Mouse (Mus musculus) MEL (cell line): ENCODE data around the gene Serpinb9. TPM values are rescaled to one million over a fixed set of nuclear protein-coding genes. Genes with fewer than 3 reads are reported as not detected.

Experiments
- DNase-seq: peaks from one replicate; pipeline ENCODE4 v3.0.0; 2011; ENCODE audit warnings: low read depth, low spot score
- H3K27ac ChIP-seq: 2 replicates; pipeline ENCODE4 v1.5.1; 2012; ENCODE audit warnings: low read depth, mild to moderate bottlenecking, control low read depth, low read length, moderate library complexity; ENCODE audit not compliant: control insufficient read depth
- H3K27me3 ChIP-seq, 2 experiments: fragments of 150-350 bp in 1 of 2; sonication (generic) in 1 of 2; 2 replicates each; pipeline ENCODE4 v1.6.1; 2012; ENCODE audit warnings: low read length in 2 of 2, mild to moderate bottlenecking in 2 of 2, improper control_type of control experiment in 1 of 2, moderate library complexity in 1 of 2; ENCODE audit not compliant: insufficient read depth in 2 of 2, control insufficient read depth in 1 of 2
- H3K36me3 ChIP-seq, 2 experiments: 2 replicates each; pipeline ENCODE4 v1.6.1; 2012 to 2014; ENCODE audit warnings: low read length in 2 of 2, improper control_type of control experiment in 1 of 2, inconsistent platforms in 1 of 2, mild to moderate bottlenecking in 1 of 2; ENCODE audit not compliant: insufficient read depth in 2 of 2, control insufficient read depth in 1 of 2
- H3K4me1 ChIP-seq, 2 experiments: fragments of 150-350 bp in 1 of 2; sonication (generic) in 1 of 2; 2 replicates each; pipeline ENCODE4 v1.6.1; 2012; ENCODE audit warnings: low read length in 2 of 2, improper control_type of control experiment in 1 of 2, mild to moderate bottlenecking in 1 of 2; ENCODE audit not compliant: insufficient read depth in 2 of 2, control insufficient read depth in 1 of 2
- H3K4me3 ChIP-seq, 2 experiments: fragments of 150-350 bp in 1 of 2; sonication (generic) in 1 of 2; 2 replicates each; pipeline ENCODE4 v1.5.1; 2012; ENCODE audit warnings: low read depth in 2 of 2, low read length in 2 of 2, mild to moderate bottlenecking in 2 of 2, moderate library complexity in 2 of 2, control low read depth in 1 of 2, improper control_type of control experiment in 1 of 2; ENCODE audit not compliant: control insufficient read depth in 1 of 2, insufficient read depth in 1 of 2
- H3K79me2 ChIP-seq: 2 replicates; pipeline ENCODE4 v1.6.1; 2012; ENCODE audit warnings: mild to moderate bottlenecking, low read length, moderate library complexity; ENCODE audit not compliant: control insufficient read depth, poor library complexity, insufficient read depth
- H3K9ac ChIP-seq: 2 replicates; pipeline ENCODE4 v1.6.1; 2012; ENCODE audit warnings: low read depth, mild to moderate bottlenecking, control low read depth, low read length, moderate library complexity; ENCODE audit not compliant: control insufficient read depth, poor library complexity, severe bottlenecking
- H3K9me3 ChIP-seq: fragments of 150-350 bp; sonication (generic); replicated peaks from 2 replicates; pipeline ENCODE4 v1.6.1; 2012; ENCODE audit warnings: mild to moderate bottlenecking, low read length, improper control_type of control experiment, moderate library complexity; ENCODE audit not compliant: insufficient read depth
- BHLHE40 ChIP-seq: IDR thresholded peaks from 2 replicates; pipeline ENCODE4 v1.6.1; 2012; ENCODE audit warnings: low read depth, mild to moderate bottlenecking, inconsistent platforms, low read length, improper control_type of control experiment, borderline replicate concordance
- CHD1 ChIP-seq: IDR thresholded peaks from 2 replicates; pipeline ENCODE4 v1.6.1; 2012; ENCODE audit warnings: low read depth, mild to moderate bottlenecking, inconsistent platforms, low read length, improper control_type of control experiment
- CHD2 ChIP-seq: IDR thresholded peaks from 2 replicates; pipeline ENCODE4 v1.6.1; 2011; ENCODE audit warnings: low read length, improper control_type of control experiment
- CTCF ChIP-seq, 3 experiments: IDR thresholded peaks in 2 of 3; conservative IDR thresholded peaks in 1 of 3; 2 replicates each; pipeline ENCODE4 v1.5.1; 2011 to 2012; ENCODE audit warnings: low read length in 3 of 3, low read depth in 2 of 3, mild to moderate bottlenecking in 2 of 3, improper control_type of control experiment in 1 of 3, inconsistent platforms in 1 of 3, mixed read lengths in 1 of 3, moderate library complexity in 1 of 3; ENCODE audit not compliant: control insufficient read depth in 1 of 3, insufficient read depth in 1 of 3, poor library complexity in 1 of 3, severe bottlenecking in 1 of 3
- ELF1 ChIP-seq: IDR thresholded peaks from 2 replicates; pipeline ENCODE4 v1.6.1; 2014; ENCODE audit warnings: low read depth, mild to moderate bottlenecking, inconsistent platforms, low read length, improper control_type of control experiment, moderate library complexity
- EP300 ChIP-seq, 2 experiments: IDR thresholded peaks; 2 replicates each; pipeline ENCODE4 v1.6.1; 2011; ENCODE audit warnings: improper control_type of control experiment in 2 of 2, low read length in 2 of 2, low read depth in 1 of 2, mild to moderate bottlenecking in 1 of 2
- ETS1 ChIP-seq: IDR thresholded peaks from 2 replicates; pipeline ENCODE4 v1.6.1; 2012; ENCODE audit warnings: low read depth, mild to moderate bottlenecking, inconsistent platforms, low read length, improper control_type of control experiment, moderate library complexity
- GABPA ChIP-seq: IDR thresholded peaks from 2 replicates; pipeline ENCODE4 v1.6.1; 2012; ENCODE audit warnings: low read depth, mild to moderate bottlenecking, inconsistent platforms, low read length, improper control_type of control experiment, moderate library complexity
- KAT2A ChIP-seq: conservative IDR thresholded peaks from 2 replicates; pipeline ENCODE4 v1.6.1; 2012; ENCODE audit warnings: low read depth, low read length, improper control_type of control experiment, inconsistent platforms
- MAFK ChIP-seq: IDR thresholded peaks from 2 replicates; pipeline ENCODE4 v1.6.1; 2011; ENCODE audit warnings: low read depth, mild to moderate bottlenecking, low read length, improper control_type of control experiment, borderline replicate concordance
- MAX ChIP-seq: IDR thresholded peaks from 2 replicates; pipeline ENCODE4 v1.6.1; 2011; ENCODE audit warnings: low read length, improper control_type of control experiment
- MEF2A ChIP-seq: IDR thresholded peaks from 2 replicates; pipeline ENCODE4 v1.6.1; 2014; ENCODE audit warnings: low read depth, mild to moderate bottlenecking, inconsistent platforms, low read length, improper control_type of control experiment; ENCODE audit not compliant: poor library complexity, insufficient replicate concordance, severe bottlenecking; ENCODE audit errors: extremely low read depth
- MYB ChIP-seq: IDR thresholded peaks from 2 replicates; pipeline ENCODE4 v1.6.1; 2011; ENCODE audit warnings: mild to moderate bottlenecking, low read depth, low read length, improper control_type of control experiment
- MYC ChIP-seq: IDR thresholded peaks from 2 replicates; pipeline ENCODE4 v1.6.1; 2011; ENCODE audit warnings: low read depth, mild to moderate bottlenecking, low read length, improper control_type of control experiment, moderate library complexity
- NELFE ChIP-seq: IDR thresholded peaks from 2 replicates; pipeline ENCODE4 v1.6.1; 2011; ENCODE audit warnings: low read depth, low read length, improper control_type of control experiment
- POLR2A ChIP-seq, 2 experiments: IDR thresholded peaks; 2 replicates each; pipeline ENCODE4 v1.6.1; 2011 to 2012; ENCODE audit warnings: low read length in 2 of 2, mild to moderate bottlenecking in 2 of 2, control low read depth in 1 of 2, improper control_type of control experiment in 1 of 2, low read depth in 1 of 2, moderate library complexity in 1 of 2; ENCODE audit not compliant: control insufficient read depth in 1 of 2, insufficient read depth in 1 of 2, poor library complexity in 1 of 2
- POLR2AphosphoS2 ChIP-seq: IDR thresholded peaks from 2 replicates; pipeline ENCODE4 v1.6.1; 2011; ENCODE audit warnings: low read length, improper control_type of control experiment
- RAD21 ChIP-seq: IDR thresholded peaks from 2 replicates; pipeline ENCODE4 v1.6.1; 2011; ENCODE audit warnings: mild to moderate bottlenecking, low read depth, low read length, improper control_type of control experiment
- RCOR1 ChIP-seq: IDR thresholded peaks from 2 replicates; pipeline ENCODE4 v1.6.1; 2012; ENCODE audit warnings: low read depth, mild to moderate bottlenecking, inconsistent platforms, low read length, improper control_type of control experiment
- SMC3 ChIP-seq: IDR thresholded peaks from 2 replicates; pipeline ENCODE4 v1.6.1; 2011; ENCODE audit warnings: low read depth, low read length, improper control_type of control experiment
- TAL1 ChIP-seq: IDR thresholded peaks from 2 replicates; pipeline ENCODE4 v1.6.1; 2012; ENCODE audit warnings: mild to moderate bottlenecking, inconsistent platforms, low read length, moderate library complexity, mixed read lengths
- TBP ChIP-seq: IDR thresholded peaks from 2 replicates; pipeline ENCODE4 v1.8.0; 2011; ENCODE audit warnings: low read depth, low read length, improper control_type of control experiment
- TCF12 ChIP-seq: IDR thresholded peaks from 2 replicates; pipeline ENCODE4 v1.6.1; 2014; ENCODE audit warnings: low read depth, mild to moderate bottlenecking, inconsistent platforms, low read length, improper control_type of control experiment, moderate library complexity
- USF2 ChIP-seq, 2 experiments: IDR thresholded peaks; 2 replicates each; pipeline ENCODE4 v1.6.1; 2011 to 2012; ENCODE audit warnings: improper control_type of control experiment in 2 of 2, low read length in 2 of 2, borderline replicate concordance in 1 of 2, inconsistent platforms in 1 of 2, low read depth in 1 of 2, mild to moderate bottlenecking in 1 of 2; ENCODE audit not compliant: insufficient read depth in 1 of 2
- ZKSCAN1 ChIP-seq: IDR thresholded peaks from 2 replicates; pipeline ENCODE4 v1.6.1; 2012; ENCODE audit warnings: low read depth, mild to moderate bottlenecking, inconsistent platforms, low read length, improper control_type of control experiment, moderate library complexity
- ZNF384 ChIP-seq: IDR thresholded peaks from 2 replicates; pipeline ENCODE4 v1.6.1; 2012; ENCODE audit warnings: low read depth, mild to moderate bottlenecking, inconsistent platforms, low read length, improper control_type of control experiment
- polyA plus RNA-seq, 2 experiments: library from polyadenylated mRNA; stranded (reverse) in 1 of 2; unstranded in 1 of 2; fragments of >175 nt in 1 of 2; fragments of >200 nt in 1 of 2; gene quantifications; 2 replicates each; pipeline versions ENCODE4 v1.2.1 to v1.2.4; 2012; ENCODE audit warnings: low replicate concordance in 2 of 2, low read depth in 1 of 2; ENCODE audit not compliant: insufficient read length in 2 of 2, insufficient read depth in 1 of 2, missing spikeins in 1 of 2
- total RNA-seq: library from RNA; depleted of rRNA; stranded (reverse); fragments of 300-350 nt; gene quantifications from 2 replicates; pipeline ENCODE4 v1.2.3, GENCODE M21; 2012

Gene Serpinb9
- total and polyA plus RNA-seq, 3 experiments: 1.6 to 2.9 TPM; not detected in 1

- Histone ChIP-seq H3K9ac (peak overlapping the region; percentile 73), H3K79me2 (no peaks in the 10 kb centered on the region), H3K27ac (peak overlapping the region; percentile 85), H3K4me3 (peak overlapping the region; percentile 58 to 63), H3K9me3 (no peaks in the 10 kb centered on the region), H3K4me1 (peaks cover 0 to 12% of the 10 kb centered on the region in 2 experiments; a peak in 2 of 4 replicates), H3K36me3 (peaks cover 0 to 16% of the 10 kb centered on the region in 2 experiments; a peak in 2 of 4 replicates), H3K27me3 (no peaks in the 10 kb centered on the region)
- no peak for TF ChIP-seq NELFE
- TF ChIP-seq ZNF384: peak; percentile 84
- TF ChIP-seq MEF2A: no peak
- no peak for TF ChIP-seq MAFK
- TF ChIP-seq BHLHE40: no peak
- no peak for TF ChIP-seq SMC3
- no peak for TF ChIP-seq ZKSCAN1
- TF ChIP-seq MYC: 0 out of 2 replicates have a peak, but pooled peaks have one; percentile 16
- peak; percentile 48; the same call in 1 of the 2 replicates for TF ChIP-seq MAX
- TF ChIP-seq RCOR1: no peak
- TF ChIP-seq KAT2A: no peak
- peak; percentile 64 for DNase-seq
Measured at GRCm38 (mm10) chr13:33003523-33004413, 718 bp downstream of the Serpinb9 start.

DNA sequence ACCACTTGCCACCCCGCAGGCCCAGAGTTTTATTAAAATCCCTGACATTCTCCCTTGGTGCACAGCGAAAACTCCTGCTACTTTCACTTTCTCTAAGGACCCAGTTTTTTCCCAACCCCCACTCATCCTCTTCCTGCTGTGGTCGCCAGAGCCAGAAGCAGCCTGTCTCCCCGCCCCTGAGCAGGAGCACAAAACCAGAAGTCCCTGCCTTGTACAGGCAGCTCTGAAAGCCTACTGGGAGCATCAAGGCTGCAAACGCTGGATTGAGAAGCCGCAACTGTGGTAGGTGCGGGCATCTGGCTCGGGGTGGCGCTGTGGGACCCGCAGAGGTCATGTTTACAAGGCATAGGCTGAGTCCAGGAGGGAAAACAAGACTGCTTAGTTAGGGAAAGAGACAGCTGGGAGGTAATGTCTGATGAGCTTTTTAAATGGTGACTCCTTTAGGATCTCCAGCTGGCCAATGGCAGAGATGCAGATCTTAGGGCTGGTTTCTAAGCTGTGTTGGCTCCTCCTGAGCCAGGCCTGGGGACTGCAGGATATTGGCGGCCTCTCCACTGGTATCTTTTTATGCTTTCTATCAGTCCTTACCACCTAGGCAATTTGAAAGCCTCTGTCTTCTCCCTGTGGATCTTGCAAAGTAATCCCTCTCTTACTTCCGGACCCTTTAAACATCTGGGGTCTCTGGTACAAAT, 1.5 kb downstream of the Serpinb9 start:
- peak; percentile 94 for DNase-seq
- H3K79me2 ChIP-seq: no peaks in the 10 kb centered on the region
- H3K9me3 ChIP-seq: no peaks in the 10 kb centered on the region
- peaks cover 0 to 16% of the 10 kb centered on the region in 2 experiments; a peak in 2 of 4 replicates for H3K36me3 ChIP-seq
- peak overlapping the region; percentile 85 for H3K27ac ChIP-seq
- peak overlapping the region; percentile 58 to 63 for H3K4me3 ChIP-seq
- H3K27me3 ChIP-seq: no peaks in the 10 kb centered on the region
- peak overlapping the region; percentile 73 for H3K9ac ChIP-seq
- H3K4me1 ChIP-seq: peaks cover 0 to 12% of the 10 kb centered on the region in 2 experiments; a peak in 2 of 4 replicates
- TF ChIP-seq SMC3 (peak; percentile 64), MEF2A (no peak), TAL1 (no peak), GABPA (no peak), TCF12 (0 out of 2 replicates have a peak, but pooled peaks have one; percentile 27), USF2 (IDR thresholded peaks at IDR 0.05; ENCODE audit: borderline replicate concordance in 1 of 2, insufficient read depth in 1 of 2, low read depth in 1 of 2, low read length in 2 of 2) (no peak), POLR2AphosphoS2 (peak; percentile 45; the same call in 1 of the 2 replicates), POLR2A (IDR thresholded peaks at IDR 0.05; ENCODE audit: control insufficient read depth in 1 of 2, insufficient read depth in 1 of 2, low read depth in 1 of 2, low read length in 2 of 2, poor library complexity in 1 of 2) (0 out of 4 replicates have a peak, but pooled peaks of 1 of the 2 experiments have one; percentile 49), ETS1 (peak; percentile 83), TBP (peak; percentile 21; the same call in 1 of the 2 replicates), MYB (no peak), ZKSCAN1 (no peak), BHLHE40 (peak; percentile 6; the same call in 1 of the 2 replicates), EP300 (IDR thresholded peaks at IDR 0.05; ENCODE audit: low read depth in 1 of 2, low read length in 2 of 2) (peak in 1 of 2 experiments; percentile 46; a peak in 1 of 4 replicates), CHD2 (0 out of 2 replicates have a peak, but pooled peaks have one; percentile 36), NELFE (peak; percentile 51; the same call in 1 of the 2 replicates), CHD1 (no peak), CTCF (IDR thresholded peaks at IDR 0.05 in 2 of 3, conservative IDR thresholded peaks at IDR 0.05 in 1 of 3; ENCODE audit: control insufficient read depth in 1 of 3, insufficient read depth in 1 of 3, low read depth in 2 of 3, low read length in 3 of 3, poor library complexity in 1 of 3, severe bottlenecking in 1 of 3) (peak; percentile 75 to 83 (median 82)), ZNF384 (no peak), RAD21 (peak; percentile 52), ELF1 (peak; percentile 53; the same call in 1 of the 2 replicates)
